Mouse (Mus musculus) heart, postnatal 0 days (tissue): Measurements from ENCODE around the gene Taar2. TPM values are rescaled to one million over a fixed set of nuclear protein-coding genes. Genes with fewer than 3 reads are reported as not detected.

Experiments
- ATAC-seq: fragments of 200-750 bp; cut with Nextera tagmentation; 2 replicates; pipeline ENCODE4 v1.8.0; 2017; ENCODE audit warnings: low read depth, moderate number of reproducible peaks, moderate library complexity; ENCODE audit not compliant: insufficient read depth
- DNase-seq: peaks from one replicate; pipeline ENCODE4 v3.0.0-alpha.2; 2016; ENCODE audit warnings: low spot score
- H3K27ac ChIP-seq: fragments of 300-500 bp; sonication (generic); 2 replicates; pipeline ENCODE4 v1.5.1; 2014; ENCODE audit warnings: low read depth, mild to moderate bottlenecking
- H3K27me3 ChIP-seq: fragments of 300-500 bp; sonication (generic); 2 replicates; pipeline ENCODE4 v1.6.1; 2014; ENCODE audit warnings: low read length, mixed read lengths; ENCODE audit not compliant: control insufficient read depth, insufficient read depth
- H3K36me3 ChIP-seq: fragments of 300-500 bp; sonication (generic); replicated peaks from 2 replicates; pipeline ENCODE4 v1.6.1; 2014; ENCODE audit warnings: low read length, mixed read lengths; ENCODE audit not compliant: control insufficient read depth, insufficient read depth
- H3K4me1 ChIP-seq: fragments of 300-500 bp; sonication (generic); 2 replicates; pipeline ENCODE4 v1.6.1; 2014; ENCODE audit warnings: antibody characterized with exemption; ENCODE audit not compliant: control insufficient read depth, insufficient read depth
- H3K4me2 ChIP-seq: fragments of 300-500 bp; sonication (generic); 2 replicates; pipeline ENCODE4 v1.6.1; 2014; ENCODE audit warnings: low read depth, mild to moderate bottlenecking, low read length, moderate library complexity
- H3K4me3 ChIP-seq: fragments of 300-500 bp; sonication (generic); 2 replicates; pipeline ENCODE4 v1.5.1; 2014; ENCODE audit warnings: low read depth, low read length
- H3K9ac ChIP-seq: fragments of 300-500 bp; sonication (generic); replicated peaks from 2 replicates; pipeline ENCODE4 v1.6.1; 2014; ENCODE audit warnings: low read depth, low read length, mixed read lengths
- H3K9me3 ChIP-seq: fragments of 300-500 bp; sonication (generic); replicated peaks from 2 replicates; pipeline ENCODE4 v1.6.1; 2016; ENCODE audit warnings: low read length; ENCODE audit not compliant: control insufficient read depth
- CTCF ChIP-seq: IDR thresholded peaks from 2 replicates; pipeline ENCODE4 v1.5.1; 2016; ENCODE audit warnings: antibody characterized with exemption, control low read depth, low read depth
- EP300 ChIP-seq: IDR thresholded peaks from 2 replicates; pipeline ENCODE4 v1.6.1; 2016; ENCODE audit warnings: antibody characterized with exemption, low read depth
- WGBS: fragments of 180-500 bp; shearing (Covaris S2); extraction: QIAGEN DNeasy Blood & Tissue Kit; methylation state at CpG from one replicate; pipeline ENCODE4 v1.1.7; 2014; 5-methylcytosine and 5-hydroxymethylcytosine counted together
- polyA plus RNA-seq: library from polyadenylated mRNA; unstranded; fragments of >200 nt; fragmentation: Nextera tagmentation; extraction: Ambion mirVana; gene quantifications from 2 replicates; pipeline ENCODE4 v1.2.1, GENCODE M21; 2015
- total RNA-seq: library from RNA; depleted of rRNA; stranded (reverse); fragments of >200 nt; gene quantifications from 2 replicates; pipeline ENCODE4 v1.2.3, GENCODE M21; 2014; ENCODE audit warnings: low replicate concordance

Gene Taar2
- total and polyA plus RNA-seq, 2 experiments from 2014 or later, result not detected

GRCm38 (mm10) chr10:23948026-23948425 lies 9.7 kb downstream of the Taar2 start:
- Histone ChIP-seq H3K4me2 (no peak overlapping the region), H3K27me3 (no peaks in the 10 kb centered on the region), H3K4me3 (no peak overlapping the region), H3K9ac (no peak overlapping the region), H3K9me3 (no peaks in the 10 kb centered on the region), H3K27ac (no peak overlapping the region), H3K36me3 (no peaks in the 10 kb centered on the region), H3K4me1 (no peaks in the 10 kb centered on the region)
- TF ChIP-seq EP300, result no peak
- no peak for TF ChIP-seq CTCF
- DNase-seq, result no peak
- WGBS, result 36% methylated on average over 7 of the region's 7 CpGs
- ATAC-seq, result no peak

DNA sequence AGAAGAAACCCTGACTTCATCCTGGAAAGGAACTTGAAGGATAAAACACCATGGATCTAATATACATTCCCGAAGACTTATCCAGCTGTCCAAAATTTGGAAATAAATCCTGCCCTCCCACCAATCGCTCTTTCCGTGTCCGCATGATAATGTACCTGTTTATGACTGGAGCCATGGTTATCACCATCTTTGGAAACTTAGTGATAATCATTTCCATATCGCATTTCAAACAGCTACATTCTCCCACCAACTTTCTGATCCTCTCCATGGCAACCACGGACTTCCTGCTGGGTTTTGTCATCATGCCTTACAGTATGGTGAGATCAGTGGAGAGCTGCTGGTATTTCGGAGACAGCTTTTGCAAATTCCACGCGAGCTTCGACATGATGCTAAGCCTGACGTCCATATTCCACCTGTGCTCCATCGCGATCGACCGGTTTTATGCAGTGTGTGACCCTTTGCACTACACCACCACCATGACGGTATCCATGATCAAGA lies 11.2 kb downstream of the Taar2 start, which contains the start of gene Taar3:
Taar3 (plus strand) TSS at position 51 of the 498 bp plus-strand sequence.
- Histone ChIP-seq H3K4me1 (no peaks in the 10 kb centered on the region), H3K4me3 (no peak within 1 kb of the TSS), H3K9me3 (no peaks in the 10 kb centered on the region), H3K27ac (no peak within 1 kb of the TSS), H3K9ac (no peak within 1 kb of the TSS), H3K27me3 (no peaks in the 10 kb centered on the region), H3K4me2 (no peak within 1 kb of the TSS), H3K36me3 (no peaks in the 10 kb centered on the region)
- no peak for TF ChIP-seq EP300
- TF ChIP-seq CTCF, result no peak
- ATAC-seq, result no peak
- no peak for DNase-seq
- 87% methylated on average over 16 of the region's 16 CpGs for WGBS

DNA sequence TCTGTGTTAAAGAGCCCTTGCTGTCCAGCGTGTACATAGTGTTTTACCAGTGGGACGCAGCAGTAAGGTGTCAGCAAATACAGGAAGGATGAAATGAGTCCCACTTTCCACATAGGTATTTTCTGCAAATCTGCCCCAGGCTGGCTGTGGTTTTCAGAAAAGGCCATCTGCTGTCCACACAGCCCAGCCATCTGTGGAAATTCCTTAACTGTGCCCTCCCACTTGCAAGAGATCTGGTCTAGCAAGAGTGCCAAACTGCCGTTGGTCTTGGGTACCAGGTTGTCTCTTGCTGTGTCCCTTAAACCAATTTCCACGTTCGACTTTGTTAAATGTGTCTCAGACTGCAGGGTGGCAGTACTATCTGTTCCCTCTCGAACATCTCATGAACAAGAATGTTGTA lies 13.3 kb downstream of the Taar2 start:
- TF ChIP-seq CTCF, result no peak
- no peak for TF ChIP-seq EP300
- ATAC-seq (no peak), DNase-seq (no peak)
- Histone ChIP-seq H3K4me3 (no peak overlapping the region), H3K4me2 (no peak overlapping the region), H3K27me3 (no peaks in the 10 kb centered on the region), H3K36me3 (no peaks in the 10 kb centered on the region), H3K27ac (no peak overlapping the region), H3K4me1 (no peaks in the 10 kb centered on the region), H3K9me3 (no peaks in the 10 kb centered on the region), H3K9ac (no peak overlapping the region)
- WGBS, result 71% methylated on average over 6 of the region's 6 CpGs

DNA sequence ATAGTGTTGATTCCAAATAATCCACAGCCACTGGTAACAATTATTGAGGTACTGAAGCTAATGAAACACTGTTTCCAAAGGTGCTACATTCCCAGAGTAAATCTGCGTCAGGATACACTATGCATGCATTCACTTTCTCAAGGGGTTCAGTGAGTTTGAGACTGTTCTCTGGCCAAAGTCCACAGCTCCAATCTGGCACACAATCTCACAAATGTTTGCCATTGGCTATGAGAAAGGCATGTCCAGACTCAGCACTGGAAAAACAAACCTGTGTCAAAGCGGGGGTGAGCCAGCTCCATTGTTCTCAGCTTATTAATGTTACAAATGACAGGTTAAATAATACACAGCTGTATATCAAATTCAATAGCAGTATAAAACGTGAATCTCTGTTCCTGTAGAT lies 20.7 kb downstream of the Taar2 start:
- no peak overlapping the region for H3K4me3 ChIP-seq
- DNase-seq, result no peak
- no peaks in the 10 kb centered on the region for H3K36me3 ChIP-seq
- no peak overlapping the region for H3K9ac ChIP-seq
- no peak overlapping the region for H3K4me2 ChIP-seq
- H3K9me3 ChIP-seq, result no peaks in the 10 kb centered on the region
- 52% methylated on average over 3 of the region's 3 CpGs for WGBS
- H3K27me3 ChIP-seq, result no peaks in the 10 kb centered on the region
- H3K27ac ChIP-seq, result no peak overlapping the region
- H3K4me1 ChIP-seq, result no peaks in the 10 kb centered on the region
- ATAC-seq, result no peak
- TF ChIP-seq CTCF (no peak), EP300 (no peak)

GRCm38 (mm10) chr10:23960444-23960915 lies 22.1 kb downstream of the Taar2 start, which contains the start of gene Taar4:
Gene Taar4 (plus strand): TSS chr10:23960494.
- DNase-seq, result no peak
- no peak for ATAC-seq
- H3K27me3 ChIP-seq, result no peaks in the 10 kb centered on the region
- no peak within 1 kb of the TSS for H3K4me2 ChIP-seq
- no peak within 1 kb of the TSS for H3K9ac ChIP-seq
- WGBS, result 91% methylated on average over 13 of the region's 13 CpGs
- H3K27ac ChIP-seq, result no peak within 1 kb of the TSS
- 0 out of 2 replicates have a peak, but pooled peaks cover 3% of the 10 kb centered on the region for H3K9me3 ChIP-seq
- TF ChIP-seq CTCF (no peak), EP300 (no peak)
- no peaks in the 10 kb centered on the region for H3K4me1 ChIP-seq
- no peaks in the 10 kb centered on the region for H3K36me3 ChIP-seq
- H3K4me3 ChIP-seq, result no peak within 1 kb of the TSS

GRCm38 (mm10) chr10:23963444-23963843 lies 25.1 kb downstream of the Taar2 start:
- Histone ChIP-seq H3K4me2 (no peak overlapping the region), H3K4me3 (no peak overlapping the region), H3K27ac (no peak overlapping the region), H3K9ac (no peak overlapping the region), H3K27me3 (no peaks in the 10 kb centered on the region), H3K4me1 (no peaks in the 10 kb centered on the region), H3K9me3 (0 out of 2 replicates have a peak, but pooled peaks cover 3% of the 10 kb centered on the region), H3K36me3 (no peaks in the 10 kb centered on the region)
- DNase-seq, result peak; percentile 39
- WGBS, result 43% methylated on average over 3 of the region's 3 CpGs
- ATAC-seq, result no peak
- TF ChIP-seq CTCF (no peak), EP300 (no peak)
